Mouse (Mus musculus): ENCODE data around the gene Dut. TPM values are rescaled to one million over a fixed set of nuclear protein-coding genes. Genes with fewer than 3 reads are reported as not detected.

The Dut gene
- polyA plus RNA-seq (2015; fragmentation: Nextera tagmentation; extraction: Ambion mirVana), result 62.0 and 96.5 TPM in 2 replicates

GRCm38 (mm10) chr2:125247108-125247961 lies at the start of gene Dut:
Gene Dut, plus strand, starts transcription at chr2:125247190.
- Histone ChIP-seq H3K4me2 (peak within 1 kb of the TSS; percentile 79), H3K9me3 (replicated peaks) (no peaks in the 10 kb centered on the region), H3K4me3 (replicated peaks) (peak within 1 kb of the TSS; percentile 73), H3K9ac (replicated peaks) (peak within 1 kb of the TSS; percentile 71), H3K4me1 (peaks cover 18% of the 10 kb centered on the region), H3K36me3 (no peaks in the 10 kb centered on the region), H3K27ac (replicated peaks) (peak within 1 kb of the TSS; percentile 89), H3K27me3 (replicated peaks) (no peaks in the 10 kb centered on the region)
- peak; percentile 99 for ATAC-seq (ENCODE audit: low FRiP score)
- WGBS, result under 1% methylated on average over 95 of the region's 96 CpGs

- H3K27ac ChIP-seq (replicated peaks), result no peak overlapping the region
- peak; percentile 73; the same call in 1 of the 2 replicates for ATAC-seq (ENCODE audit: low FRiP score)
- no peak overlapping the region for H3K9ac ChIP-seq (replicated peaks)
- no peaks in the 10 kb centered on the region for H3K36me3 ChIP-seq
- no peaks in the 10 kb centered on the region for H3K9me3 ChIP-seq (replicated peaks)
- H3K4me1 ChIP-seq, result peaks cover 8% of the 10 kb centered on the region
- no peak overlapping the region for H3K4me2 ChIP-seq
- H3K4me3 ChIP-seq (replicated peaks), result no peak overlapping the region
- H3K27me3 ChIP-seq (replicated peaks), result no peaks in the 10 kb centered on the region
- 42% methylated on average over 14 of the region's 14 CpGs for whole genome bisulfite sequencing
Measured at GRCm38 (mm10) chr2:125208894-125209596, 37.9 kb upstream of the Dut start.

- no peak overlapping the region for H3K4me3 ChIP-seq (replicated peaks)
- WGBS, result 67% methylated on average over 10 of the region's 10 CpGs
Measured at GRCm38 (mm10) chr2:125211831-125212510, 35.0 kb upstream of the Dut start.

GRCm38 (mm10) chr2:125214592-125214991 lies 32.4 kb upstream of the Dut start:
- no peaks in the 10 kb centered on the region for H3K9me3 ChIP-seq (replicated peaks)
- 6% methylated on average over 3 of the region's 3 CpGs for WGBS
- peaks cover 3% of the 10 kb centered on the region; the same call in 1 of the 2 replicates for H3K4me1 ChIP-seq
- H3K4me3 ChIP-seq (replicated peaks), result no peak overlapping the region
- no peaks in the 10 kb centered on the region for H3K36me3 ChIP-seq
- H3K9ac ChIP-seq (replicated peaks), result no peak overlapping the region
- no peak overlapping the region for H3K4me2 ChIP-seq
- ATAC-seq (ENCODE audit: low FRiP score), result no peak
- no peak overlapping the region for H3K27ac ChIP-seq (replicated peaks)
- H3K27me3 ChIP-seq (replicated peaks), result no peaks in the 10 kb centered on the region

More at GRCm38 (mm10) chr2:125211831-125212510, 35.0 kb upstream of the Dut start:
- Histone ChIP-seq H3K9ac (replicated peaks) (no peak overlapping the region), H3K4me2 (no peak overlapping the region), H3K27ac (replicated peaks) (no peak overlapping the region), H3K27me3 (replicated peaks) (no peaks in the 10 kb centered on the region), H3K9me3 (replicated peaks) (no peaks in the 10 kb centered on the region), H3K36me3 (no peaks in the 10 kb centered on the region), H3K4me1 (peaks cover 8% of the 10 kb centered on the region)
- ATAC-seq (ENCODE audit: low FRiP score), result no peak

- Histone ChIP-seq H3K4me2 (no peak overlapping the region), H3K4me3 (replicated peaks) (no peak overlapping the region), H3K9ac (replicated peaks) (no peak overlapping the region), H3K4me1 (no peaks in the 10 kb centered on the region), H3K27me3 (replicated peaks) (no peaks in the 10 kb centered on the region), H3K36me3 (no peaks in the 10 kb centered on the region), H3K27ac (replicated peaks) (no peak overlapping the region), H3K9me3 (replicated peaks) (no peaks in the 10 kb centered on the region)
- WGBS, result 65% methylated on average over 6 of the region's 6 CpGs
- ATAC-seq (ENCODE audit: low FRiP score), result no peak
Measured at GRCm38 (mm10) chr2:125217286-125217685, 29.7 kb upstream of the Dut start.

- Histone ChIP-seq H3K4me1 (no peaks in the 10 kb centered on the region), H3K27ac (replicated peaks) (no peak overlapping the region), H3K27me3 (replicated peaks) (no peaks in the 10 kb centered on the region), H3K9me3 (replicated peaks) (no peaks in the 10 kb centered on the region), H3K9ac (replicated peaks) (no peak overlapping the region), H3K4me3 (replicated peaks) (no peak overlapping the region), H3K36me3 (no peaks in the 10 kb centered on the region), H3K4me2 (no peak overlapping the region)
- ATAC-seq (ENCODE audit: low FRiP score), result no peak
- WGBS, result 90% methylated on average over 1 of the region's 1 CpGs
Measured at GRCm38 (mm10) chr2:125218566-125218965, 28.4 kb upstream of the Dut start.

GRCm38 (mm10) chr2:125219268-125219667 lies 27.7 kb upstream of the Dut start:
- H3K9ac ChIP-seq (replicated peaks), result no peak overlapping the region
- H3K27me3 ChIP-seq (replicated peaks), result no peaks in the 10 kb centered on the region
- H3K27ac ChIP-seq (replicated peaks), result no peak overlapping the region
- WGBS, result 68% methylated on average over 3 of the region's 3 CpGs
- H3K4me1 ChIP-seq, result no peaks in the 10 kb centered on the region
- ATAC-seq (ENCODE audit: low FRiP score), result no peak
- H3K36me3 ChIP-seq, result no peaks in the 10 kb centered on the region
- H3K4me3 ChIP-seq (replicated peaks), result no peak overlapping the region
- no peak overlapping the region for H3K4me2 ChIP-seq
- H3K9me3 ChIP-seq (replicated peaks), result no peaks in the 10 kb centered on the region

GRCm38 (mm10) chr2:125221673-125222072 lies 25.3 kb upstream of the Dut start:
- H3K4me2 ChIP-seq, result no peak overlapping the region
- 87% methylated on average over 1 of the region's 1 CpGs for WGBS
- H3K36me3 ChIP-seq, result no peaks in the 10 kb centered on the region
- H3K4me3 ChIP-seq (replicated peaks), result no peak overlapping the region
- no peak overlapping the region for H3K9ac ChIP-seq (replicated peaks)
- H3K9me3 ChIP-seq (replicated peaks), result no peaks in the 10 kb centered on the region
- H3K27ac ChIP-seq (replicated peaks), result no peak overlapping the region
- no peaks in the 10 kb centered on the region for H3K4me1 ChIP-seq
- no peaks in the 10 kb centered on the region for H3K27me3 ChIP-seq (replicated peaks)
- ATAC-seq (ENCODE audit: low FRiP score), result no peak

- H3K27me3 ChIP-seq (replicated peaks), result no peaks in the 10 kb centered on the region
- H3K4me1 ChIP-seq, result no peaks in the 10 kb centered on the region
- no peaks in the 10 kb centered on the region for H3K9me3 ChIP-seq (replicated peaks)
- H3K36me3 ChIP-seq, result no peaks in the 10 kb centered on the region
- H3K9ac ChIP-seq (replicated peaks), result no peak overlapping the region
- no peak overlapping the region for H3K27ac ChIP-seq (replicated peaks)
- no peak overlapping the region for H3K4me2 ChIP-seq
- no peak for ATAC-seq (ENCODE audit: low FRiP score)
- 88% methylated on average over 11 of the region's 11 CpGs for WGBS
- H3K4me3 ChIP-seq (replicated peaks), result no peak overlapping the region
Measured at GRCm38 (mm10) chr2:125228472-125229409, 18.2 kb upstream of the Dut start.

- no peaks in the 10 kb centered on the region for H3K36me3 ChIP-seq
- ATAC-seq (ENCODE audit: low FRiP score), result no peak
- no peak overlapping the region for H3K27ac ChIP-seq (replicated peaks)
- no peaks in the 10 kb centered on the region for H3K4me1 ChIP-seq
- H3K9me3 ChIP-seq (replicated peaks), result no peaks in the 10 kb centered on the region
- 86% methylated on average over 4 of the region's 4 CpGs for WGBS
- H3K4me2 ChIP-seq, result no peak overlapping the region
- no peaks in the 10 kb centered on the region for H3K27me3 ChIP-seq (replicated peaks)
- no peak overlapping the region for H3K9ac ChIP-seq (replicated peaks)
- H3K4me3 ChIP-seq (replicated peaks), result no peak overlapping the region
Measured at GRCm38 (mm10) chr2:125232183-125232582, 14.8 kb upstream of the Dut start.

GRCm38 (mm10) chr2:125233537-125233936 lies 13.5 kb upstream of the Dut start:
- Histone ChIP-seq H3K27me3 (replicated peaks) (no peaks in the 10 kb centered on the region), H3K4me1 (no peaks in the 10 kb centered on the region), H3K27ac (replicated peaks) (no peak overlapping the region), H3K4me3 (replicated peaks) (no peak overlapping the region), H3K36me3 (no peaks in the 10 kb centered on the region), H3K9me3 (replicated peaks) (no peaks in the 10 kb centered on the region), H3K4me2 (no peak overlapping the region), H3K9ac (replicated peaks) (no peak overlapping the region)
- 86% methylated on average over 2 of the region's 2 CpGs for WGBS
- no peak for ATAC-seq (ENCODE audit: low FRiP score)

Data from neural tube, embryonic 15.5 days (tissue).